Comparison of ENCODE assay signal across 28 mouse cellular contexts in the genomic region with DNA sequence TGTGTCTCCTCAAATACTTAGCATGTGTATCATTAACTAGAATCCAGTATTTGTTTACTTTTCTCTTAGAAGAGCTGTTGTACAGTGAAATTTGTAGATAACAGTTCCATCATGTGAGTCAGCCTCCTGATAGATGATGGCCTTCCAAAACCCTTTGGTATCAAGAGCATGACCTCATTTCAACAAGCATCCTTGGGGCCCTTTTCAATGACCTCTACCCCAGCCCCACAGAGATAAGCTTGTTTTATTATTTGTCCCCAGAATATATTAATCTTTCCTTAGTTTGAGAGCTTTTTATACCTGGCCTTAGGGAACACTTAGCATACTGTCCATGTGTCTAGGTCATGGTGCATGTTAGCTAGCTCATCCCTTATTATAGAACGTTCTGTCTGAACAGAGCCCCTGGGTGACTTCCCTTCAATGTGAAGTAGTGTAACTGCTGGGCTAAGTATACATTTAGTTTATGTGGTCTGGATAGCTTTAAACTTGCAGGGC. TPM values are rescaled to one million over a fixed set of nuclear protein-coding genes. Genes with fewer than 3 reads are reported as not detected.
"Had no signal": no experiment of that assay in that cellular context is flagged by ENCODE, and none has a peak within 500 bp of the region (broad histone marks: within the 10 kb centered on the region; RNA-seq: fewer than 3 reads in every experiment).

No protein-coding gene starts in this region.

- DNase-seq: gastrocnemius, postnatal 14 days; gastrocnemius, postnatal 36 days; heart, adult 18-20 months; heart, postnatal 14 days; heart, postnatal 36 days; kidney, adult 11 months; kidney, adult 9 months; layer of hippocampus, adult 9-11 months; layer of hippocampus, postnatal 36 days; left cerebral cortex, postnatal 4 days; lung, adult 18-20 months had no signal

- H3K4me1 ChIP-seq: heart, embryonic 15.5 days; hindbrain, embryonic 13.5 days; hindbrain, embryonic 15.5 days; kidney, embryonic 15.5 days; limb, embryonic 13.5 days; limb, embryonic 15.5 days had no signal

- H3K9ac ChIP-seq: heart, embryonic 13.5 days; heart, embryonic 15.5 days; hindbrain, embryonic 13.5 days; hindbrain, embryonic 15.5 days; kidney, embryonic 15.5 days; limb, embryonic 13.5 days; limb, embryonic 15.5 days; liver, embryonic 15.5 days had no signal

- H3K27me3 ChIP-seq: heart, embryonic 13.5 days; heart, embryonic 15.5 days; hindbrain, embryonic 13.5 days; hindbrain, embryonic 15.5 days; kidney, embryonic 15.5 days; limb, embryonic 13.5 days; limb, embryonic 15.5 days; liver, embryonic 15.5 days had no signal

- H3K27ac ChIP-seq: heart, embryonic 13.5 days; heart, embryonic 15.5 days; hindbrain, embryonic 13.5 days; hindbrain, embryonic 15.5 days; hindbrain, postnatal 0 days; kidney, embryonic 15.5 days; kidney, postnatal 0 days; limb, embryonic 13.5 days; limb, embryonic 15.5 days; liver, embryonic 15.5 days had no signal

- H3K4me3 ChIP-seq: heart, embryonic 13.5 days; heart, embryonic 15.5 days; hindbrain, embryonic 13.5 days; hindbrain, embryonic 15.5 days; kidney, embryonic 15.5 days; limb, embryonic 13.5 days; limb, embryonic 15.5 days; liver, embryonic 15.5 days had no signal

- ATAC-seq: hindbrain, postnatal 0 days; intestine, embryonic 16.5 days had no signal

- H3K9me3 ChIP-seq: heart, embryonic 13.5 days; heart, embryonic 15.5 days; hindbrain, embryonic 13.5 days; hindbrain, embryonic 15.5 days; kidney, embryonic 15.5 days; limb, embryonic 13.5 days; limb, embryonic 15.5 days; liver, embryonic 15.5 days had no signal

- H3K4me2 ChIP-seq: heart, embryonic 11.5 days; heart, embryonic 13.5 days; heart, embryonic 15.5 days; hindbrain, embryonic 13.5 days; hindbrain, embryonic 15.5 days; kidney, embryonic 15.5 days; limb, embryonic 13.5 days; limb, embryonic 15.5 days; liver, embryonic 11.5 days; liver, embryonic 15.5 days had no signal

RNA-seq across cellular contexts. Expression of a gene that starts 43.2 kb away (rescaled TPM):
- total RNA-seq: gastrocnemius, adult 18-20 months; gastrocnemius, postnatal 36 days; heart, adult 18-20 months; heart, postnatal 36 days; left cerebral cortex, adult 18-20 months; left cerebral cortex, postnatal 25 days had no signal
- polyA plus RNA-seq: large intestine, adult 2 months had no signal
